Mouse (Mus musculus) ES-E14 (cell line): ENCODE measurements at regions not wholly inside any gene's neighbourhood (a gene's known extent, or its start where the extent isn't known, plus 50 kb on each side); places are given as distances from the start of the nearest gene placed in this dataset.

ENCODE experiments used
- DNase-seq: peaks from one replicate; pipeline ENCODE4 v3.0.0-alpha.2; 2013; ENCODE audit warnings: low read depth, low spot score
- H3K27ac ChIP-seq: 2 replicates; pipeline ENCODE4 v1.5.1; 2012; ENCODE audit warnings: low read depth, mild to moderate bottlenecking, low read length, moderate library complexity, mixed read lengths; ENCODE audit not compliant: poor library complexity, insufficient read depth, severe bottlenecking
- H3K36me3 ChIP-seq: 2 replicates; pipeline ENCODE4 v1.6.1; 2012; ENCODE audit warnings: mild to moderate bottlenecking, low read length, moderate library complexity, mixed read lengths; ENCODE audit not compliant: control insufficient read depth, poor library complexity, insufficient read depth, severe bottlenecking
- H3K4me1 ChIP-seq, 2 experiments: fragments of 150-350 bp in 1 of 2; sonication (generic) in 1 of 2; 2 replicates each; pipeline ENCODE4 v1.6.1; 2012; ENCODE audit warnings: low read length in 2 of 2, mild to moderate bottlenecking in 1 of 2, mixed read lengths in 1 of 2; ENCODE audit not compliant: control insufficient read depth in 2 of 2, insufficient read depth in 2 of 2, poor library complexity in 1 of 2
- H3K4me3 ChIP-seq, 2 experiments: fragments of 150-350 bp in 1 of 2; sonication (generic) in 1 of 2; 2 replicates each; pipeline ENCODE4 v1.5.1; 2012; ENCODE audit warnings: low read length in 2 of 2, low read depth in 1 of 2, mild to moderate bottlenecking in 1 of 2, mixed read lengths in 1 of 2; ENCODE audit not compliant: insufficient read depth in 1 of 2, poor library complexity in 1 of 2, severe bottlenecking in 1 of 2
- H3K9ac ChIP-seq: 2 replicates; pipeline ENCODE4 v1.6.1; 2012; ENCODE audit warnings: low read depth, mild to moderate bottlenecking, low read length, mixed read lengths; ENCODE audit not compliant: poor library complexity, insufficient read depth, severe bottlenecking
- H3K9me3 ChIP-seq: fragments of 150-350 bp; sonication (generic); 2 replicates; pipeline ENCODE4 v1.6.1; 2012; ENCODE audit warnings: low read depth, mild to moderate bottlenecking, low read length; ENCODE audit not compliant: control insufficient read depth, insufficient read depth
- CHD2 ChIP-seq: IDR thresholded peaks from 2 replicates; pipeline ENCODE4 v1.6.1; 2014; ENCODE audit warnings: mild to moderate bottlenecking, low read depth, low read length, inconsistent platforms
- HCFC1 ChIP-seq: IDR thresholded peaks from 2 replicates; pipeline ENCODE4 v1.6.1; 2012; ENCODE audit warnings: low read length, inconsistent platforms, borderline replicate concordance; ENCODE audit not compliant: insufficient read depth
- MAFK ChIP-seq: IDR thresholded peaks from 2 replicates; pipeline ENCODE4 v1.6.1; 2014; ENCODE audit warnings: mild to moderate bottlenecking, low read depth, low read length, inconsistent platforms; ENCODE audit not compliant: insufficient read depth
- ZC3H11A ChIP-seq: IDR thresholded peaks from 2 replicates; pipeline ENCODE4 v1.6.1; 2012; ENCODE audit warnings: low read depth, mild to moderate bottlenecking, inconsistent platforms, low read length, borderline replicate concordance
- ZNF384 ChIP-seq: IDR thresholded peaks from 2 replicates; pipeline ENCODE4 v1.6.1; 2012; ENCODE audit warnings: low read depth, low read length, inconsistent platforms
- in situ Hi-C, 2 experiments: fragments of 600-800 bp; cut with MboI; formaldehyde crosslinking; loops; one replicate each; pipeline ENCODE4 v1.15.1; 2025; ENCODE audit warnings: low sequenced_read_pairs in 2 of 2, inconsistent platforms in 1 of 2; ENCODE audit not compliant: unreplicated experiment in 2 of 2

DNA sequence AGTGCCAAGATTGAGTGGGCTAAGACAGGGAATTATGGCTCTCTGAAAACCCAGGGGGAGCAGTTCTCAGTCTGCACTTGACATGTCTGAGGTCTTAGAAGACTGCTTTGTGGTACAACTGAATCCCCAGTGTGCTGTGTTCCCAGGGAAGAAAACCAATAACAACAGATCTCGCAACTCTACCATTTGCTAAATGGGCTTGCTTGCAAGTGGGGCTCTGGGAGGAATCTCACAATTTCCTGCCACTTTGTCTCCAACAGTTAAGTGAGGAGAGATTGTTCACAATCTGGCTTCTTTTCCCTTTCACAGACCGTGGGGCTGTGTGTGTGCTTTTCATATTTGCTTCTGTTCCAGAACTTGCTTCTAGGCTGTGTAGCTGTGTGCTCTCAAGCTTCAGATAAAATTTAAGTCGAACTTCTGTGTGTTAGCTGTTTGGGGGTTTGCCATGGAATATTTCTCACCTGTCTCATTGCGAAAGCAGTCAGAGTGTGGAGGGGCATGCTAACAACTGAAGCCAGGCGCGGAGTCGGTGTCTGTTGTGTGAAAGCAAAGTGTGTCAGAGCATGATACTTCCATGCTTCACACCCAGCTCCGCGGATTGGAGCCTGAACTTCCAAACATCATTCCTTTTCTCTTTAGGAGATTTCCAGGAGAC lies 108.8 kb upstream of the Col8a1 start:
- no peak overlapping the region for H3K27ac ChIP-seq
- TF ChIP-seq HCFC1: no peak
- TF ChIP-seq ZC3H11A: no peak
- TF ChIP-seq ZNF384: no peak
- no peak for TF ChIP-seq MAFK
- no peak for TF ChIP-seq CHD2
- H3K4me1 ChIP-seq: no peaks in the 10 kb centered on the region
- DNase-seq: no peak
- in situ Hi-C loops: no loop called here
- no peaks in the 10 kb centered on the region for H3K9me3 ChIP-seq
- no peak overlapping the region for H3K9ac ChIP-seq
- no peaks in the 10 kb centered on the region for H3K36me3 ChIP-seq
- no peak overlapping the region for H3K4me3 ChIP-seq

- Histone ChIP-seq H3K9ac (no peak overlapping the region), H3K4me3 (no peak overlapping the region), H3K9me3 (no peaks in the 10 kb centered on the region), H3K36me3 (no peaks in the 10 kb centered on the region), H3K4me1 (no peaks in the 10 kb centered on the region), H3K27ac (no peak overlapping the region)
- in situ Hi-C loops: no loop called here
- TF ChIP-seq MAFK (no peak), ZC3H11A (no peak)
- no peak for DNase-seq
Measured at GRCm38 (mm10) chr16:57876857-57877256, 122.3 kb upstream of the Col8a1 start.

- Histone ChIP-seq H3K4me3 (no peak overlapping the region), H3K9ac (no peak overlapping the region), H3K36me3 (no peaks in the 10 kb centered on the region), H3K9me3 (no peaks in the 10 kb centered on the region), H3K27ac (no peak overlapping the region), H3K4me1 (no peaks in the 10 kb centered on the region)
- in situ Hi-C loops: no loop called here
- no peak for DNase-seq
- no peak for TF ChIP-seq HCFC1
- TF ChIP-seq CHD2: no peak
- TF ChIP-seq MAFK: no peak
- no peak for TF ChIP-seq ZC3H11A
- TF ChIP-seq ZNF384: no peak
Measured at GRCm38 (mm10) chr16:57881575-57882094, 127.1 kb upstream of the Col8a1 start.

DNA sequence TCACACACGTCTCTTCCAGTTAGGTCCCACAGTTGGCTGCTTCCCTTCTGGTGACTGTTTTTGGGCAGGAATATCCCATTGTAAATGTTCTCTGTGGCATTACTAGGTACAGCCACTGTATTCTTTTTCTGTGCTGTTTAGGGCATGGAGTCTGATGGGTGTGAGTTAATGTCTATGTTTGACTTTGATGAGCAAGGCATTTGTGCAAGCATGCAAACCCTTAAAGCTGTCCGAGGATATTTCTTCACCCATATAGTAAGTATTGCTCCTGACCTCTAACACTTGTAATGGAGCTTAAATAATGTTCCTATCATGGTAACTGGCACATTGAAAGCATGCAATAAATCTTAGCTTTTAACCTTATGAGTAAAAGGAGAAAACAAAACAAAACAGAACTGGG lies 133.6 kb upstream of the Col8a1 start:
- in situ Hi-C loops: no loop called here
- Histone ChIP-seq H3K36me3 (no peaks in the 10 kb centered on the region), H3K4me3 (no peak overlapping the region), H3K4me1 (no peaks in the 10 kb centered on the region), H3K27ac (no peak overlapping the region), H3K9me3 (no peaks in the 10 kb centered on the region), H3K9ac (no peak overlapping the region)
- no peak for DNase-seq
- TF ChIP-seq MAFK: no peak
- no peak for TF ChIP-seq ZC3H11A
- no peak for TF ChIP-seq CHD2
- no peak for TF ChIP-seq ZNF384
- TF ChIP-seq HCFC1: no peak

GRCm38 (mm10) chr16:57888553-57888952 lies 134.0 kb upstream of the Col8a1 start:
- Histone ChIP-seq H3K4me3 (no peak overlapping the region), H3K27ac (no peak overlapping the region), H3K4me1 (no peaks in the 10 kb centered on the region), H3K36me3 (no peaks in the 10 kb centered on the region), H3K9me3 (no peaks in the 10 kb centered on the region), H3K9ac (no peak overlapping the region)
- in situ Hi-C loops: no loop called here
- no peak for DNase-seq
- no peak for TF ChIP-seq CHD2
